Mouse (Mus musculus): ENCODE measurements around the gene Cryab.

GRCm38 (mm10) chr9:50776162-50776760, 25.1 kb downstream of the Cryab start:
- no peak for TF ChIP-seq POLR2A (IDR thresholded peaks at IDR 0.05; ENCODE audit: low read depth, low read length)
- no peak for TF ChIP-seq CTCF (IDR thresholded peaks at IDR 0.05; ENCODE audit: borderline replicate concordance, insufficient read depth, low read length)

All from embryonic fibroblast, embryonic 13.5 days (primary cell).